ENCODE assay signal across 20 mouse cellular contexts in the genomic region with DNA sequence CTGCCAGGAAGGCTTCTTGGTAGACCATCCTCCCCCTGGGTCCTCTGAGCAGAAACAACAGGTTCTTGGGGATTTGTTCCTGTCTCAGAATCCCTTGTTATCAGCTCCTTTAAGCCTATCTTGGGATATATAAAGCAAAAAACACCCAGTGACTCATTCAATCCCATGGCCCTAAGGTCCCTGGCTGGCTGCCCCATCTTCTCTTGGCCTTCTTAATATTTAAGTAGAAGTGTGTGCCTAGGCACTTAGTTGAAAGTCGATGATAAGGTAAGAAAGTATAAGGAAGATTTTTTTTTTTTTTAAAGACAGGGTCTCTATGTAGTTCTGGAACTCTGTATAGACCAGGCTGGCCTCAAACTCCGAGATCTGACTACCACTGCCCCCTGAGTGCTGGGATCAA. TPM values are rescaled to one million over a fixed set of nuclear protein-coding genes. Genes with fewer than 3 reads are reported as not detected.
A peak's percentile ranks its signal among the peaks of the same experiment; 100 is the strongest.
DNase-seq lines count a peak whose midpoint lies in the region; ATAC-seq and TF ChIP-seq lines count a peak whose summit lies in the region.
"Had no signal": no experiment of that assay in that cellular context is flagged by ENCODE, and none has a peak within 500 bp of the region (broad histone marks: within the 10 kb centered on the region; RNA-seq: fewer than 3 reads in every experiment).

No protein-coding gene starts in this region.

- H3K27me3 ChIP-seq in forebrain, embryonic 15.5 days: no peaks in the 10 kb centered on the region
- no peaks in the 10 kb centered on the region for H3K27me3 ChIP-seq in forebrain, embryonic 12.5 days
- H3K27me3 ChIP-seq in heart, embryonic 10.5 days (ENCODE audit: insufficient read depth, poor library complexity, severe bottlenecking): peaks cover 2% of the 10 kb centered on the region; the same call in 1 of the 2 replicates
- H3K27me3 ChIP-seq in heart, embryonic 12.5 days (replicated peaks): no peaks in the 10 kb centered on the region
- H3K27me3 ChIP-seq in thymus, adult 2 months (ENCODE audit: control insufficient read depth, insufficient read depth, low read length): no peaks in the 10 kb centered on the region
- H3K27me3 ChIP-seq: embryonic facial prominence, embryonic 12.5 days had no signal

- ATAC-seq in forebrain, embryonic 15.5 days (replicated peaks): no peak
- ATAC-seq in forebrain, embryonic 12.5 days (ENCODE audit: low FRiP score): no peak
- ATAC-seq in heart, embryonic 12.5 days (ENCODE audit: insufficient number of reproducible peaks, low FRiP score): no peak
- ATAC-seq: forebrain, embryonic 14.5 days; forebrain, postnatal 0 days had no signal

- H3K9ac ChIP-seq in forebrain, embryonic 15.5 days (replicated peaks): no peak overlapping the region
- no peak overlapping the region for H3K9ac ChIP-seq in forebrain, embryonic 12.5 days
- H3K9ac ChIP-seq in heart, embryonic 12.5 days: no peak overlapping the region
- H3K9ac ChIP-seq: embryonic facial prominence, embryonic 12.5 days; forebrain, postnatal 0 days had no signal

- no peak for DNase-seq in heart, embryonic 10.5 days (ENCODE audit: low spot score)
- no peak for DNase-seq in thymus, adult 2 months
- no peak for DNase-seq in thymus, postnatal 36 days
- DNase-seq in NIH3T3 (ENCODE audit: low read depth): peak; percentile 54
- no peak for DNase-seq in thymus, postnatal 0 days (ENCODE audit: low spot score)
- DNase-seq: adrenal gland, adult 2 months; adrenal gland, postnatal 10 days; adrenal gland, postnatal 25 days; cerebellum, adult 11 months; cerebellum, adult 18-20 months; cerebellum, adult 8-10 months; cerebellum, postnatal 10 days; cerebellum, postnatal 25 days; forebrain, postnatal 0 days had no signal

- H3K4me3 ChIP-seq in forebrain, embryonic 15.5 days: no peak overlapping the region
- no peak overlapping the region for H3K4me3 ChIP-seq in forebrain, embryonic 12.5 days (replicated peaks)
- H3K4me3 ChIP-seq in heart, embryonic 10.5 days: no peak overlapping the region
- no peak overlapping the region for H3K4me3 ChIP-seq in heart, embryonic 12.5 days
- no peak overlapping the region for H3K4me3 ChIP-seq in thymus, adult 2 months (ENCODE audit: control insufficient read depth, insufficient read depth, low read length)
- H3K4me3 ChIP-seq: embryonic facial prominence, embryonic 10.5 days; embryonic facial prominence, embryonic 12.5 days had no signal

- peaks cover 19% of the 10 kb centered on the region for H3K4me1 ChIP-seq in forebrain, embryonic 15.5 days
- H3K4me1 ChIP-seq in forebrain, embryonic 12.5 days: peaks cover 9% of the 10 kb centered on the region
- peaks cover 31% of the 10 kb centered on the region for H3K4me1 ChIP-seq in heart, embryonic 10.5 days
- peaks cover 30% of the 10 kb centered on the region for H3K4me1 ChIP-seq in heart, embryonic 12.5 days (replicated peaks)
- H3K4me1 ChIP-seq in thymus, adult 2 months (replicated peaks; ENCODE audit: control insufficient read depth, insufficient read depth, low read length): peaks cover 23% of the 10 kb centered on the region
- H3K4me1 ChIP-seq: embryonic facial prominence, embryonic 10.5 days; embryonic facial prominence, embryonic 12.5 days had no signal

- 90% methylated on average over 2 of the region's 2 CpGs for WGBS in forebrain, embryonic 15.5 days
- whole genome bisulfite sequencing in forebrain, embryonic 12.5 days: 88% methylated on average over 2 of the region's 2 CpGs
- WGBS in heart, embryonic 10.5 days: 87% methylated on average over 2 of the region's 2 CpGs
- WGBS in heart, embryonic 12.5 days: 78% methylated on average over 2 of the region's 2 CpGs
- WGBS in thymus, adult 2 months: 84% methylated on average over 2 of the region's 2 CpGs

- TF ChIP-seq POLR2A in thymus, adult 2 months (IDR thresholded peaks at IDR 0.05; ENCODE audit: control insufficient read depth, extremely low read depth, insufficient read depth, low read length, poor library complexity): no peak

- H3K36me3 ChIP-seq in forebrain, embryonic 15.5 days: peaks cover 21% of the 10 kb centered on the region
- H3K36me3 ChIP-seq in forebrain, embryonic 12.5 days (replicated peaks): peaks cover 35% of the 10 kb centered on the region
- H3K36me3 ChIP-seq in heart, embryonic 10.5 days: peaks cover 14% of the 10 kb centered on the region
- H3K36me3 ChIP-seq in heart, embryonic 12.5 days: peaks cover 22% of the 10 kb centered on the region
- H3K36me3 ChIP-seq in thymus, adult 2 months (ENCODE audit: control insufficient read depth, insufficient read depth, low read length): peaks cover 8% of the 10 kb centered on the region

- TF ChIP-seq CTCF in thymus, adult 2 months (IDR thresholded peaks at IDR 0.05; ENCODE audit: borderline replicate concordance, control insufficient read depth, extremely low read depth, insufficient read depth, low read length, poor library complexity): no peak

- H3K9me3 ChIP-seq in forebrain, embryonic 15.5 days: no peaks in the 10 kb centered on the region
- no peaks in the 10 kb centered on the region for H3K9me3 ChIP-seq in forebrain, embryonic 12.5 days
- H3K9me3 ChIP-seq in heart, embryonic 10.5 days: no peaks in the 10 kb centered on the region
- H3K9me3 ChIP-seq in heart, embryonic 12.5 days (replicated peaks): no peaks in the 10 kb centered on the region
- H3K9me3 ChIP-seq: embryonic facial prominence, embryonic 10.5 days; embryonic facial prominence, embryonic 12.5 days had no signal

- no peak overlapping the region for H3K4me2 ChIP-seq in forebrain, embryonic 15.5 days (replicated peaks)
- no peak overlapping the region for H3K4me2 ChIP-seq in forebrain, embryonic 12.5 days
- H3K4me2 ChIP-seq in heart, embryonic 12.5 days: no peak overlapping the region
- H3K4me2 ChIP-seq: embryonic facial prominence, embryonic 12.5 days had no signal

- H3K27ac ChIP-seq in forebrain, embryonic 15.5 days (replicated peaks): 0 out of 2 replicates have a peak overlapping the region, but pooled peaks have one; percentile 11
- no peak overlapping the region for H3K27ac ChIP-seq in forebrain, embryonic 12.5 days
- 0 out of 2 replicates have a peak overlapping the region, but pooled peaks have one; percentile 2 for H3K27ac ChIP-seq in heart, embryonic 10.5 days
- no peak overlapping the region for H3K27ac ChIP-seq in heart, embryonic 12.5 days (ENCODE audit: poor library complexity, severe bottlenecking)
- peak overlapping the region; percentile 73; the same call in 1 of the 2 replicates for H3K27ac ChIP-seq in thymus, adult 2 months (ENCODE audit: control insufficient read depth, insufficient read depth, low read length)
- H3K27ac ChIP-seq: embryonic facial prominence, embryonic 10.5 days; embryonic facial prominence, embryonic 12.5 days had no signal

RNA-seq across cellular contexts. Expression of a gene that starts 51.7 kb away (rescaled TPM):
- polyA plus RNA-seq in forebrain, embryonic 15.5 days (2015; fragmentation: Nextera tagmentation; extraction: Ambion mirVana): 34.8 and 35.6 TPM in 2 replicates
- 46.7 and 47.6 TPM in 2 replicates for polyA plus RNA-seq in forebrain, embryonic 12.5 days (2016; fragmentation: Nextera tagmentation; extraction: Ambion mirVana)
- 28.5 and 38.3 TPM in 2 replicates for polyA plus RNA-seq in heart, embryonic 10.5 days (2016; fragmentation: Nextera tagmentation; extraction: Ambion mirVana)
- 33.6 and 34.3 TPM in 2 replicates for polyA plus RNA-seq in heart, embryonic 12.5 days (2016; fragmentation: Nextera tagmentation; extraction: Ambion mirVana)
- polyA plus RNA-seq in thymus, adult 2 months (2012; rRNA removed): 101 TPM in 2 replicates
- 22.3 and 27.6 TPM in 2 replicates for polyA plus RNA-seq in thymus, postnatal 0 days (2015; fragmentation: Nextera tagmentation; extraction: Ambion mirVana)

Comparison
In these comparisons a context has a peak if more than half of its experiments do, and no peak if none do; other contexts are left out.
1. H3K27ac ChIP-seq: peak in forebrain, embryonic 15.5 days (single experiment), heart, embryonic 10.5 days (single experiment) and thymus, adult 2 months (single experiment); none in forebrain, embryonic 12.5 days (single experiment) and heart, embryonic 12.5 days (single experiment).